Mouse (Mus musculus) gastrocnemius, adult 2 months (tissue): Measurements from ENCODE around the gene Baz2b. TPM values are rescaled to one million over a fixed set of nuclear protein-coding genes. Genes with fewer than 3 reads are reported as not detected.
A peak's percentile ranks its signal among the peaks of the same experiment; 100 is the strongest.

Source experiments
- DNase-seq: peaks from one replicate; pipeline ENCODE4 v3.0.0; 2022
- H3K27ac ChIP-seq: fragments of 200-600 bp; 2 replicates; pipeline ENCODE4 v1.8.1; 2022; ENCODE audit warnings: mild to moderate bottlenecking
- H3K4me3 ChIP-seq: fragments of 200-600 bp; 2 replicates; pipeline ENCODE4 v1.8.1; 2022; ENCODE audit warnings: mild to moderate bottlenecking, moderate library complexity
- CTCF ChIP-seq: fragments of 200-600 bp; IDR thresholded peaks from 2 replicates; pipeline ENCODE4 v1.8.1; 2022; ENCODE audit warnings: antibody characterized with exemption, mild to moderate bottlenecking, moderate library complexity
- intact Hi-C: fragments of 180-260 bp; cut with DNase I; formaldehyde crosslinking; loops from one replicate; pipeline ENCODE4 v1.15.1; 2025
- long read RNA-seq, 2 experiments: library from polyadenylated mRNA; stranded (forward); transcript quantifications; one replicate each; pipeline ENCODE4 v2.0.0; 2021
- total RNA-seq, 2 experiments: library from RNA; stranded (reverse); gene quantifications; 2 replicates each; pipeline ENCODE4 v1.2.3; 2021

Baz2b gene
- total RNA-seq: 10 to 100 TPM; 31.3 to 35.3 TPM
- long read RNA-seq, experiment 1, partial matches to known transcripts: 3 of 11 reads
- long read RNA-seq, experiment 1, other reads (novel, unspliced or antisense): 7 of 11 reads
- long read RNA-seq, experiment 2, partial matches to known transcripts: 2 of 19 reads
- long read RNA-seq, experiment 2, other reads (novel, unspliced or antisense): 12 of 19 reads

DNA sequence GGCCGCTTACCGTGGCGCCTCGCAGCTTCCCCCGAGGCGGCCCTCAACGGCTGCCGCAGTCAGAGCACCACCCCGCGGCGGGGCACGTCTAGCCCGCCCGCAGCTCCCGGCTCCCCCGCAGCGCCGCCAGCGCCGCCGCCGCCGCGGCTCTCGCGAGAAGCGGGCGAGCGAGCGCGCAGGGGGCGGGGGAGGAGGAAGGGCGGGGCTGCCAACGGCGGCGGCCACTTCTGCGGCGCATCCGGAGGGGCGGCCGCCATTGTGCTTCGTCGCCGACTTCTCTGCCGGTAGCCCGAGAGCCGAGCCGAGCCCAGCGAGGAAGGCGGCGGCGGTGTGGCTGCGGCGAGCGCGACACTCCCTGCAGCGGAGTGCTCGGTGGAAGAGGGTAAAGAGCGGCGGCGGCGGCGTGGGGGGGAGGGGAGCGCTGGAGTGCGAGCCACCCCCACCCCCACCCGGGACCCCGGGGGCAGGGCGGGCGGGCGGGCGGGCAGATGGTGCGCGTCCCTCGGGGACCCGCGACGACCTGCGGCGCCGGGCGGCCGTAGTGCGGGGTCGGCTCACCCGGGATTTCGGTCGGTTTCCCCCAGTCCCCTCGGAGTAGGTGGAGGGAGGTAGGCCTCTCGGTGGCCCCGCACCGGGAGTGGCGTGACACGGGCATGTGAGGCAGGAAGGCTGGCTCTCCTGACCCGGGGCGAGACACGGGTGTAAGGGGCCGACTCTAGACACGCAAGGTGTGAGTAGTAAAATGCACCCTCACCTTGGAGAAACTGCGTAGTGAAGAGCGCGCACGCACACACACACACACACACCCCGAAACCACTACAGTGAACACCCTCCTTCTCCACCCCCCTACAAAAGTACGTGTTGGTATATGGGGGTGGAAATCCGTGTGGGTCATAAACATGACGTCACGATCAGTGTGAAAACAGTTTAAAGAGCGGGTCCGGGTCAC, at the start of gene Baz2b, which contains the start of gene March7:
TSS of gene Baz2b (minus strand) at position 137 of the 949 bp plus-strand sequence.
TSS of gene March7 (plus strand) at position 185 of the 949 bp plus-strand sequence.
- DNase-seq: peak; percentile 95
- intact Hi-C loops: loop anchor here (1.0 to 10.0 kb wide), 4 partner anchors 85 to 375 kb away; no protein-coding TSS in a partner anchor
- Histone ChIP-seq H3K4me3 (peak within 1 kb of the TSS; percentile 97), H3K27ac (peak within 1 kb of the TSS; percentile 98)
- peak; percentile 63 for TF ChIP-seq CTCF

DNA sequence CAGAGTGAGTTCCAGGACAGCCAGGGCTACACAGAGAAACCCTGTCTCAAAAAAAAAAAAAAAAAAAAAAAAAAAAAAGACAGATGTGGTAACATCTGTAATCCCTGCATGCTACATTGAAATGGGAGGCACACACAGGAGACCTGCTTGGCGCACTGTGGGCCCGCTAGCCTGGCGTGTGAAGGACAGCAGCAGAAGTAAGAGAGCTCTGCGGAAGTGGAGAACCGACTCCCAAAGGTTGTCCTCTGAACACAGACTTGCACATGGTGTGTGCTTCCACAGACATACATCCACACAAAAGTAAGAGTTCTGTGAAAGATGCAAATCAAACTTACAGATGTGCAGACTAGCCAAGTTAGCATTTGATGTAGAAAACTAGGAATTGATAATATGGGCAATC, 49.5 kb upstream of the Baz2b start:
- DNase-seq: no peak
- no peak overlapping the region for H3K4me3 ChIP-seq
- H3K27ac ChIP-seq: no peak overlapping the region
- no peak for TF ChIP-seq CTCF
- intact Hi-C loops: no loop called here

DNA sequence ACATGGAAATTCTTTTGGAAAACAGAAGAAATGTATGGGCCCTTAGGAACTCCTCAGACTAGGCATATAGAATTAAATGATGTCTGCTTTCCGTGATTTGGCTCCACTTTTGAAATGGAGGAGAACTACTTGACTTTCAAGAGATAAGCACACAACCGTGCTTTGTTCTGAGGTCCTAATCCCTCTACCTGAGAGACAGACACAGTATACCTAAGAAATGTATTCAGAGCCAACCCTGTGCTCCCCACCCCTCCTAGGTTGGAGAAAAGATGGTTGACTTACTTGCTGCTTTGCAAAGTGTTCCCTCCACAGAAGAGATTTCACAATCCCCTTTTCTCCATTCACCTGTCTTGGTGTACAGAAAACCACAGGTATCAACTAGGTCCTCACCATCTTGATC, 47.1 kb upstream of the Baz2b start:
- H3K4me3 ChIP-seq: no peak overlapping the region
- no peak for DNase-seq
- intact Hi-C loops: no loop called here
- no peak for TF ChIP-seq CTCF
- no peak overlapping the region for H3K27ac ChIP-seq

DNA sequence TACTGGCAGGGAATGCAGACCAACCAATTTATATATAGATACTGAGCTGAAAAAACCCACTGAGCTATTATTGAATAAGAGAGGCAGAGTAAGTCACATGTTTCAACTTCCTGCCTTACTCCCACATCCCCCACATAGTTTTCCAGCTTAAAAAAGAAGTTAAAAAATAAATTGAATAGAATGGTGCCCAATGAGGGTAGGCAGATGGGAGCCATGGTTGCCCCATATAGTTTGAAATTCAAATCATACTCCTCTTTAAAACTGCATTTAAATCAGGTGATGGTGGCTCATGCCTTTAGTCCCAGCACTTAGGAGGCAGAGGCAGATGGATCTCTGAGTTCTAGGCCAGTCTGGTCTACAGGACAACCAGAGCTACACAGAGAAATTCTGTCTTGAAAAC, 43.9 kb upstream of the Baz2b start:
- Histone ChIP-seq H3K27ac (no peak overlapping the region), H3K4me3 (no peak overlapping the region)
- no peak for TF ChIP-seq CTCF
- no peak for DNase-seq
- intact Hi-C loops: no loop called here

DNA sequence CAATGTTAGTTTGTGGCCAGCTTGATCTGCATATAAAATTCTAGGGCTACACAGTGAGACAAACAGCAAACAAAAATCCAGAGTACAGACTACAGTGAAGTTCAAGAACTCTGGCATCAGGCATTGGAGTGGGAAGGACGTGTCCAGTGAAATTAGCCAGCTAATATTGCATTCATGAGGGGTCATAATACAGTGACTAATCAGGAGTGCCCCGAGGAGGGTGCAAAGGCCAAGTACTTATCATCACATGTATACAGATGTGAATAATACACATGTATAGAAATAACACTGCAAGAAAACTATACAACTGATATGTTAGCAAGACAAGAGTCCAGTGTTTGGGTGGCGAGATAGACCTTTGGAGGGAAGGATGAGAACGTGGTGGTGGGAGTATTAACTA, 43.1 kb upstream of the Baz2b start:
- Histone ChIP-seq H3K27ac (no peak overlapping the region), H3K4me3 (no peak overlapping the region)
- TF ChIP-seq CTCF: no peak
- no peak for DNase-seq
- intact Hi-C loops: no loop called here

DNA sequence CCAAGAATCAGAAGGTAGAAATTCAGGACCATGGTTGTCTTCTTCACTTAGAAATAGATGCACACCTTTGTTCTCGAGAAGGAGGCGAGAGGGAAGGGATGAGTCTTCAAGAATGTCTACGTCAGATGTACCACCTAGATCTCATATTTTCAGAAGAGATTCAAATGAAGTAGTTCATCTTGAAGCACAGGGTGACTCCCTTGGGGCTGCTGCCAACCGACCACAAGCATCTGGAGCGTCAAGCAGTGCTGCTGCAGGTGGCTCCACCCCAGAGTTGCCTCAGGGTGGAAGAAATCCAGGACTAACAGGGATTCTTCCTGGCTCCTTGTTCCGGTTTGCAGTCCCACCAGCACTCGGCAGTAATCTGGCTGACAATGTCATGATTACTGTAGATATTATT, 24.9 kb upstream of the Baz2b start:
- Histone ChIP-seq H3K27ac (no peak overlapping the region), H3K4me3 (no peak overlapping the region)
- no peak for TF ChIP-seq CTCF
- intact Hi-C loops: no loop called here
- DNase-seq: no peak

DNA sequence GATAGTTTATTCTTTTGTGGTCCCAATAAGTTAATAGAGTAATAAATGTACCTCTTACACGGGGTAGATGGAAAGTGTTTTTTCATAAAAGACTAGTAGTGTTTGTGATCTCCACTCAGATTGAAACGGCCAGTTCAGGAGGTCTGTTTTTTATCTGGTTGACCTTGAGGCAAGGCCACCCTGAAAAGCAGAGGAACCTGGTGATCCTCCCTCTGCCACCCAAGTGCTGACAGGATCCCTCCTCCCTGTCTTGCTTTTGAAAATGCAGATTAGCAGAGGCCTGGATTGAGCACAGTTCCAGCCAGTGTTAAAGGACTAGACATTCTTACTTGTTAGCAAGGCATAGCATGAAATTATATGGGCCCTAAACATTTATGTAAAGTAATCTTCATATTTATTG, 23.5 kb upstream of the Baz2b start:
- intact Hi-C loops: no loop called here
- DNase-seq: no peak
- no peak for TF ChIP-seq CTCF
- no peak overlapping the region for H3K4me3 ChIP-seq
- H3K27ac ChIP-seq: no peak overlapping the region

DNA sequence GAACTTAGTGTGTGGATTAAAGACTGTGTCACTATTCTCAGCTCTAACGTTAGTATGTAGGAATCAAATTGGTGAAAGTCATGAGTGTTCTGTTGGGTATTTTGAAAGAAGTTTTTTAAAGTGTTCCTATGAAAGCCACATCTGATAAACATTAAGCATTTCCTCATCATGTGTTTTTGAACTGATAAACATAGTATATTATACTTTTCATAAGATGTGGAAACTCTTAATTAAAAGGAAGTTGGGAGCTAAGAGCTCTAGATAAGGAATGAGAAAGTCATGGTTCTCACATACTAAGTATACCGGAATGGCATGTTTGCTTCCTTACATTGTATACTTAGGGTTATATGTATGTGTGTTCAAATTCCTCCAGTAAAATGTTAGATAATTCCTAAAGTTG, 20.7 kb upstream of the Baz2b start:
- H3K27ac ChIP-seq: no peak overlapping the region
- no peak for DNase-seq
- no peak for TF ChIP-seq CTCF
- H3K4me3 ChIP-seq: no peak overlapping the region
- intact Hi-C loops: no loop called here

DNA sequence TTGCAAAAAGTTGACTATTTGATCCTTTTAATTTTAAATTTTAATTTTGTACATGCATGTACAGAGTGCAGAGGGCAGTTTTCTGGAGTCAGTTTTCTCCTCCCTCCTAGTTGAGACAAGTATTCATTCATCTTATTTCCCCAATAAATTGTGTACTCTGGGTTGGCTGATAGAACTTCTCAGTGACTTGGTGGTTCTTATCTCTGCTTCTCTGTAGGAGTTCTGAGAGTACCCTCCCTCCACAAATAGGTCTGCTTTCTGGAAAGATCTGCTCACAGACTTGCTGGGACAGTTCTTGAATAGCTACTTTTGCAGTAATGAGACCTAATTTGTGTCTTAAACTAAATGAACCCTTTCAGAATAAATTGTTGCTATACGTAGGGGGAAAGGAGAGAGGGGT, 18.8 kb upstream of the Baz2b start:
- no peak overlapping the region for H3K27ac ChIP-seq
- no peak overlapping the region for H3K4me3 ChIP-seq
- no peak for TF ChIP-seq CTCF
- intact Hi-C loops: no loop called here
- DNase-seq: no peak

DNA sequence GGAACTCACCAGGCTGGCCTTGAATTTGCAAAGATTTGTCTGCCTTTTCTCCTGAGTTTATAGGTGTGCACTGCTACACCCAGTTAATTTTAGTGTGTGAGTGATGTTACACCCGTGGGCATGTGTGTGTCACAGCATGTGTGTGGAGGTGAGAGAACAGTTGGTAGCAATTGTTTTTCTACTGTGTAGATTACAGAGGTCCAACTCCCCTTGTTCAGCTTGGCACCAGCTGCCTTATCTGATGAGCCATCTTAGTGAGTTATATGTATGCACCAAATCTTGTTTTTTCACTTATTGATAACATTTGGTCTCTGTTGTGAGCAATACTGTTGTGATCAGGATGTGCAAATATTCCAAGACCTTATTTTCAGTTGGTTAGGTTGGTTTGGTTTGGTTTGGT, 13.8 kb upstream of the Baz2b start:
- no peak for DNase-seq
- no peak overlapping the region for H3K27ac ChIP-seq

DNA sequence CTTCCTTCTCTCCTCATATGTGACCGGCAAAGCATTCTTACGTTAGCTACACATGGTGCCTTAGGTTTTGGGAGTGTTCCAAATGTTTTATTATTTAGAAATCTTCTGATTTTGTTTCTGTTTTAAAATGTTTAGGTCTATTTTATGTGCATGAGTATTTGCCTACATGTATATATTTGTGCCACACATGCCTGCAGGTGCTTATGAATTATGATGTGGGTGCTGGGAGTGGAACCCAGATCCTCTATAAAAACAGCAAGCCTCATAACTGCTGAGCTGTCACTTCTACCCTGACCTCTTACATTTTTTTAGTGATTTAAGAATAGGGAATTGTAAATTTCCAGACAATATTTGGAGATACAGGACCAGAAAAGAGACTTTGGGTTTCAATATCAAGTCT, 12.3 kb upstream of the Baz2b start:
- TF ChIP-seq CTCF: no peak
- no peak overlapping the region for H3K4me3 ChIP-seq
- intact Hi-C loops: no loop called here
- no peak overlapping the region for H3K27ac ChIP-seq
- no peak for DNase-seq

More for the DNA sequence above, 13.8 kb upstream of the Baz2b start:
- no peak for TF ChIP-seq CTCF
- intact Hi-C loops: no loop called here
- H3K4me3 ChIP-seq: no peak overlapping the region

DNA sequence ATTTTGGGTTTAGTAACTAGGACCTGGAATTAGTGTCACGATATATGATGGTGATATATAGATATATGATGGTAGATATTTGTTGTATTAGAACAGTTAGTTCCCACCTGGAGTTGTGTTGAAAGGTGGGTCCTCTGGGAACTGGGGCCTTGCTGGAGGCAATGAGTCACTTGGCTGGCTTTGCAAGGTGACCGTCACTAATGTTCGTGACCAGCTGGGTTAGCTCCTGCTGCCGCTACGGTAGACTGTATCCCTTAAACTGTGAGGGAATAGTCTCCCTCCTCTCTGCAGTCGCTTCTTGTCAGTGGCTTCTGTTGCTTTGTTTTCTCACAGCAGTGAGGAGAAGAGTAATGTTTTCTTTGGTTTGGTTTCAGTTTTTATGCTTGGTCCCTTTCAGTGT, 11.6 kb upstream of the Baz2b start:
- intact Hi-C loops: no loop called here
- DNase-seq: peak; percentile 41
- peak overlapping the region; percentile 42 for H3K4me3 ChIP-seq
- H3K27ac ChIP-seq: peak overlapping the region; percentile 54
- no peak for TF ChIP-seq CTCF

DNA sequence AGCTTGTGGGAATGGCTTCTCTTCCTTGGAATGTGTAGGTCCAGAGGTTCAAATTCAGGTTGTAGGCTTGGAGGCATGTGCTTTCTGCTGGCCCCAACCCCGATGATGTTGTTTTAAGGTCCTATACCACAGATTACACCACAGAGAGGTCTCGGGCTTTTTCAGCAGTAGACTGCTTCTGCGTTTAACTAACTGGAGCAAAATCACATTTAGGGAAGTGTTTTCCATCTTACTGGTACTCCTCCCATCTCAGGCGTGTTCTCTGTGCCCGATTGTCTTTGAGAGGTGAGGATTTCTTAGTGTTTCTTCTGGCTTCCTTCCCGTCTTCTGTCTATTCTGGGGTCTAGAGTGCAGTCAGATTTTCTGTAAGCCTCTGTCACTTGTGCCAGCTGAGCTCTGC, 8.0 kb upstream of the Baz2b start:
- peak overlapping the region; percentile 4; the same call in 1 of the 2 replicates for H3K27ac ChIP-seq
- DNase-seq: no peak
- TF ChIP-seq CTCF: no peak
- intact Hi-C loops: loop anchor here (5.0 kb wide), 1 partner anchor 335 kb away; the partner anchor contains the start of gene Wdsub1
- no peak overlapping the region for H3K4me3 ChIP-seq
